Mouse (Mus musculus): ENCODE results near the gene Gm20708.

The Gm20708 gene

DNA sequence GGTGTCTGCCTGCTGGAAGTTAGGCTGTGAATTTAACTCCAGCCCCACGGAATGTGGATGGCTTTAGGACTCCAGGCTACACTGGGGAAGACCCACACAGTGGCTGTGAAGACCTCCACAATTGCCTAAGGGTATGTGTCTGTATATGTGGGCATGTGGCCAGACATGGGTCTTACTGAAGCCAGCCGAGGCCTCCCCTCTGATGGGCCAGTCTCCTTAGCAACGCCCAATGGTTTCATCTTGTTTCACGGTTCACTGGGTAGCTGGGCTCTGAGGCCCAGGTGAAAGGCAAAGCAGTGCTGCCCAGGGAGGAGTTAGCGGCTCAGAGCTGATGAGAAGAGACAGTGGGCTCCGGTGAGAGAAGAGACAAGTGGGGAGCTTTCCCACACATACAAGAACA, 56.5 kb downstream of the Gm20708 start:
- no peak for DNase-seq (ENCODE audit: low spot score)

GRCm38 (mm10) chr11:117870688-117871365, 61.4 kb downstream of the Gm20708 start:
- no peak for DNase-seq (ENCODE audit: low spot score)

DNA sequence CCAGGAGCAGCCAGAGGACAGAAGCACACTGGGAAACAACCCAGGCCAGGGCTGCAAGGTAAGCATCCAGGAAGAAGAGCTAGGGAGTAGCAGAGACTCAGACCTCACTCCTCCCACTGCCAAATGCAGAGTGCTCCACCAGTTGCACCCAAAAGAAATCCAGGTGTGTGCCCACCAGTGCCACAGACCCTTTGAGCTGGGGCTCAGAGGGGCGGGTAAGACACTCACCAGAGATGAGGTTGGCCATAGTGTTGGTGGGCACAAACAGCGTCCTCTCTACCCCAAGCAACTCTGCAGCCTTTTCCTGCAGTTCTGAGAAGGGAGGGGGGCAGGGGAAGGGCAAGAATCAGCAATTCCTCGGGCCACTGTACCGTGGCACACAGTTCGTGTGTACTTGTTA, 61.9 kb downstream of the Gm20708 start:
- DNase-seq (ENCODE audit: low spot score): no peak

DNA sequence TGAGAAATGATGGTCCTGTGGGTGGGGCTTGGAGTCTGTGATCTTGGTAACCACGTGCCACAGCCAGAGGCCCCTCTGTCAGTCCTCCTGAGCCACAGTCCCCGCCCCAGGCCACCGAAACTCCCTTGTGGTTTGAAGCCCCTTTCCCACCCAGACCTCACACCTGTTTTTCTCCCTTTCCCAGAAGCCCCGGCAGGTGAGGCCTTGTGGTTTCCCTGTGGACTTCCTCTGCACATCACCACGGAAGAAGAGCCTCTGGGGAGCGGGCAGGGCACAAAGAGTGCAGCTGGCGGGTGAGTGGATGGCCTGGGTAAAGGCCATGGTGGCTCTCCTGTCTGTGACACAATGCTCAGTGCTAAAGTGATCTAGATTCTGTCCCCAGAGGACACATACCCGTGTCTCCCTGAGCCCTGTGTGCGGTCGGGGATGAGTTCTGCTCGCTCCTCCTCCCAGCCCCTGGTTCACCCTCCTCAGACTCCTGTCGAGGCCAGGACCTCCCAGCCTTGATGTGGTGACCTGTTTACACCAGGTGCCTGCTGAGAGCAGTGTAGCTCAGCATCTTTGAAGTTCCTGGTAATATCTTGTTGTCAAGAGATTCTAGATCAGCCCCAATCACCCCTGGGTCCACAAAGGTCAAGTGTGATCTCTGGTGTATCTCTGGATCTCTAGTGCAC, 62.6 kb downstream of the Gm20708 start:
- DNase-seq (ENCODE audit: low spot score): no peak

- DNase-seq (ENCODE audit: low spot score): peak; percentile 74
Measured at GRCm38 (mm10) chr11:117872861-117873608, 63.6 kb downstream of the Gm20708 start, which contains the start of gene Tha1. Gene Tha1, minus strand, starts transcription at chr11:117873481.

- no peak for DNase-seq (ENCODE audit: low spot score)
Measured at GRCm38 (mm10) chr11:117874419-117874818, 65.0 kb downstream of the Gm20708 start.

DNA sequence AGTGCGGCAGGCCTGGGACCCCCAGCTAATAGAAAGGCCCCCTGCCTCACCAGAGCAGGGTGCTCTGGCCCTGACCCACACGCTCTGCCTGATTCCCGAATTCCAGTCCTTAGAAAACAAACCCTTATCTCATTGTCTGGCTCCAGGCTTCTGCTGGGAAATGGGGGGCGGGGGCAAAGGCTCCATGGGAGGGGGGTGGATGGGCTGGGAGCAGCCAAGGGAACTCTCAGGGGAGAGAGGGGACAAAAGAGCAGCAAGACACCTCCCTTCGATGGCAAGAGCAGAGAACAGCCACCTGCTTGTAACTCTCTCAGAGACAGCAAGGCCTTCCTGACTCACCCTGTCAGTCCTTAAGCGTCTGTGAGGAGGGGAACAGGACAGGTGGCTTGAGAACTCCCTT, 66.2 kb downstream of the Gm20708 start:
- no peak for DNase-seq (ENCODE audit: low spot score)

DNA sequence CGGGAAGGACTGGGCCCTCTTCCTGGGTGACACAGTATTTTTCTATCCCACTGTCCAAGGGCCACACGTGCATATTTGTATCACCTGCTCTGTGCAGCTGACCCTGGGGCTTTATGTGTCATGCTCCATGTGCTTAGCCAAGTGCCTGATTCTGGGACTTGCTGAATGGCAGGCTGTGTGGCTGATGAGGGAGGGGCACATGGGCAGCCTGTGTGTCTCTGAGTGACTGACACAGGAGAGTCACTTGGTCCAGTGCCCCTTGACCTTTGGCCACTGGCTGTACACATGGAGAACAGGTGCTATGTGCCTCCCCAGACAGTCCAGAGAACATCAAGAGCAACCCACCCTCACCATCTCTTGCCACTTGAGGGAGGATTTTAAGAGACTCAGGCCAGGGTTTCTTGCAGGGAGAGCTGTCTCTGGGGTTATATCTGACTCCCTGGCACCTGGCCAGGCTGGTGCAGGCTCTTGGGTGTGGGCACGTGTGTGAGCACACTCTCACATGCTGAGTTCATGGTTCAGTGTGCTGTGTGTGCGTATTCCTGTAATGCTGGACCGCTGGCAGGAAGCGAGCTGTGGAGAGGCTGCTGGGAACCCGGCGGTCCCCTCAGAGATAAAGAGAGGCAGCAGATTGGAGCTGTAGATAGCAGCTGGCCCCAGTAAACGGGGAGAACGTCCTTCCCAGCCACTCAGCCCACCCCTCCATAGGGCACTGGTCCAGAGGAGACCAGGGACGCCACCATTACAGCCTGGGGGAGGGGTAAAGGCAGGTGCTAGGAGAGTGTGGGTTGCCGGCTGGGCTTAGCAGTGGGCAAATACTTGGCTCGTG, 68.7 kb downstream of the Gm20708 start:
- peak; percentile 67 for DNase-seq (ENCODE audit: low spot score)

DNA sequence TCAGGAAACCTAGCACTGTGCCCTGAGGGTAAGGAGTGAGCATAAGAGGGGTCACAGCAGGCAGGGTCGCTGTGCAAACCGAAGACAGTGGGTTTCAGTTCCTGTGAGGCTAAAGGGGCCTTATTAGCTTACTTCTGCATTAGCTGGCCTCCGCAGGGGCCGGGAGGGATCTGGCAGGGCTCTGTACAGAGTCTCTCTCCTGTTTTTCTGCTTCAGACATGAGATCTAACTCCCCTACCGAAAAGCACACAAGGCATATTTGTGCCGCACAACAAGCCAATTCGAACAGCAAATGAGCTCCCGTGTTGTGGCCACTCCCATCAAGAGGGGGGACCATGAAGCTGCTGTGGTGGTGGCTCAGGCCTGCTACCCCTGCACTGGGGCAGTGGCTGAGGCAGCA, 69.4 kb downstream of the Gm20708 start:
- DNase-seq (ENCODE audit: low spot score): no peak

DNA sequence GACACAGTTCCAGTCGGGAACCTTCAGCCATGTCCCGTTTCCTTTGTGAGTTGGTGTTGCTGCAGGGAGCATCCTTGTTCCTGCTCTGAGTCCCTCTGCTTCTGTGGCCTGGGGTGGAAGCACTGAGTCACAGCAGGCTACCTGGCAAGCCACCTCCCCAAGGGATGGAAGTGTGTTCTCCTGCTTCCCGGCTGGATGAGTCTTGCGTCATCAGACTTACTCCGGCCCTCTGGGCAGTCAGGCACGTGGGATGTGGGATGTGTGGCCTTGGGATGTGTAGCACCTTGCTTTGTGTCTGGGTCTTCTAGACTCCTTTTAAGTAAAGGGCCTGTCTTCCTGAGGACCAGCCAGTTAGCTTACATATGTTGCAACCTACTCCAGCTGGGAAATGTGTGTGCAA, 70.2 kb downstream of the Gm20708 start:
- no peak for DNase-seq (ENCODE audit: low spot score)

GRCm38 (mm10) chr11:117880336-117880976, 71.0 kb downstream of the Gm20708 start:
- no peak for DNase-seq (ENCODE audit: low spot score)

- no peak for DNase-seq (ENCODE audit: low spot score)
Measured at GRCm38 (mm10) chr11:117880977-117881358, 71.5 kb downstream of the Gm20708 start.

- no peak for DNase-seq (ENCODE audit: low spot score)
Measured at GRCm38 (mm10) chr11:117881787-117882186, 72.3 kb downstream of the Gm20708 start.

DNA sequence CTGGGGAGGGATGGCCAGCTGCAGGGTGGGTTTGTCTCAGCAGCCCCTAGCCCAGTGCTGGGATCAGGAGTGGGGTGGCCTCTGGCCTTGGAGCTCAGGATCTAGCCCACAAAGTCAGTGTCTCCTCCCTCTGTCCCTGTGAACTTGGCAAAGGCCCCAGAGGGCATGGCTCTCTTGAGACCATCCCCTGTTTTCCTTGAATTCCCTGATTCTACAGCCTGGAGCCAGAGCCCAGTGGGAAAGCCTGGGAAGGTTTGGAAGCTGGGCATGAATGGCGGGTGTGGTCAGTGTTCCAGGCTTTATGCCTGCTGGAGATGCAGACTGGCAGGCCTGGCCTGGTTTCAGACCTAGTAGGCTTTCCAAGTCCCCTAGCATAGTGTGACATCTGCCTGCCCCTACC, 72.7 kb downstream of the Gm20708 start:
- DNase-seq (ENCODE audit: low spot score): no peak

GRCm38 (mm10) chr11:117886000-117886399, 76.5 kb downstream of the Gm20708 start:
- DNase-seq (ENCODE audit: low spot score): no peak

DNA sequence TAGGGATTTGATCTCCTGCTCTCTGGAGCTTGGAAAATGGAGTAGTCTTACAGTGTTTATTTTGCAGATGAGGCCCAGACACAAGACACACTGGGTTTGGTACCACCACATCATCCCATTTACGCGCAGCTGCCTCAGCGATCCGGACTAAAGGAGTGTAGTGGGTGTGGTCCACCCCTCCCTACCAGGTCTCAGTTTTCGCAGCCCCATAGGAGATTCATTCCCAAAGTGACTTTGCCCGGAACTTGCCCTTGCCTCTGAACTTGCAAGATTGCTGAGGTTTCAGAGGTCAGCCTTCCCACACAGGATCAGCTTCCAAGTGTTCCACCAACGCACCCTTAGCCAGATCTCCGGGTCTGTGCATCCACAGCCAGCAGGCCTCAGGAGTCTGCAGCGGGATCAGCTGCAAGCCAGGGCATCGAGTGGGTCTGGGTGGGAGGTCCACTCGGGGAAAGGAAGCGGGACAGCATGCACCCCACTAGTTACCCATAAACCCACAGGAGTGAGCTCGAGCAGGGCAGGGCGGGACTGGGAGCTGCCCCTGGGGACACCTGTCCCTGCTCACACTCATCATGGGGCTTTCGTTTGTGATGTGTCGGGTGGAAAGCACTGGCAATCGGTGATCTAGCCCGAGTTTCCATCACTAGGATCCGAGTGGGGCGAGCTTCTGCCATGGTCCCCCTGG, 78.8 kb downstream of the Gm20708 start:
- DNase-seq (ENCODE audit: low spot score): no peak

DNA sequence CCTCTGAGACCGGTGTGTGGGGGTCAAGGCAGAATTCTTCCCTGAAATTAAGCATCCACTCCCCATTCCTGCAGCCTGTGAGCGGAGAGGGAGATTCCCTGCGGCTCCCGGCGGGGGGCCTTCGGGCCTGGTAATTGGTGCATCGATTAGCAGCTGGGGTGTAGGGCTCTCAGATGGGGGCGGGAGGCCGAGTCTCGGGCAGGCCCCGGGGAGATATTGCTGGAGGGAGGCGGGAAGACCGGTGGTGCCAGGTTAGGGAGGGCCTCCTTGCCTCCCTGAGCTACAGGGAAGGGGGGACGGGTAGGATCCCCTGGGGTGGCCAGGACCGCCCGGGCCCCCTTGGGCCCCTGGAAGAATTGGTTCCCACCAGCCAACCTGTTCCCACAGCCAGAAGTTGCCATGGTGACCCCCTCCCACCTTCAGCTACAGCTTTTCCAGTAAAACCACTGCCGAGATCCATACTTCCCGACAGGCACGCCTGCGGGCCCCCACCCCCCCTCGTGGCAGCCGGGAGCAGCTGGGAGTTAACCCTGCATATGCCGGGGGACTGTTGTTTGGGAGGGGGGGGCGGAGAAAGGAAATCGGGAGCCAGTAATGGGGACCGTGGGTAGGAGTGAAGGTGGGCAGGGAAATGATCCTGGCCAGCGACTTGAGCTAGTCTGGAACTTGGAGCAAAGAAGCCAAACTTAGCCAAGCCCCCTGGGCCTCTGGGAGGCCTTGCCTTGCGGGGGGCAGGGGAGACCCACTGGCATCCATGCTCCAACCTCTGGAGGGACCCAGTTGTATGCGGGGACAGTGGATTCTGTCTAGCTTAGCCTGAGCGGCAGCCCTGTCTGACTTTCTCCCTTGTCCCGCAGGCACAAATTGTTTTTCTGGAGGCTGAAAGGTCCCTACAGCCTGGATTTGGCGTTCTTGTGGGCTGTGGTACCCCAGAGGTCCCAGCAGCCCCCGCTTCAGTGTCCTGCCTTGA, 79.7 kb downstream of the Gm20708 start:
- DNase-seq (ENCODE audit: low spot score): peak; percentile 63
